Comparison of ENCODE assay signal across 8 mouse cellular contexts in genomic region chr2:52590340-52590969, GRCm38 (mm10).
DNase-seq lines count a peak whose midpoint lies in the region; ATAC-seq lines count a peak whose summit lies in the region.

No protein-coding gene starts in this region.

- H3K9ac ChIP-seq in hindbrain, embryonic 16.5 days (ENCODE audit: low read depth, low read length): 0 out of 2 replicates have a peak overlapping the region, but pooled peaks have one; percentile 11
- no peak overlapping the region; the same call in 1 of the 2 replicates for H3K9ac ChIP-seq in neural tube, embryonic 15.5 days (replicated peaks)

- peak; percentile 54 for ATAC-seq in hindbrain, embryonic 16.5 days
- ATAC-seq in neural tube, embryonic 15.5 days (ENCODE audit: low FRiP score): peak; percentile 58; the same call in 1 of the 2 replicates

- WGBS in hindbrain, embryonic 16.5 days: 61% methylated on average over 7 of the region's 7 CpGs
- 50% methylated on average over 7 of the region's 7 CpGs for WGBS in neural tube, embryonic 15.5 days

- intact Hi-C loops in left cerebral cortex, postnatal 36 days (cut with DNase I): loop anchor here (2.0 to 5.0 kb wide), 2 partner anchors 166 to 328 kb away; partner anchors contain the start of gene Arl5a
- intact Hi-C loops in left cerebral cortex, postnatal 4 days (cut with DNase I): loop anchor here (5.0 kb wide), 2 partner anchors 168 to 328 kb away; partner anchors contain the start of gene Arl5a

- no peaks in the 10 kb centered on the region for H3K36me3 ChIP-seq in hindbrain, embryonic 16.5 days (ENCODE audit: control insufficient read depth, insufficient read depth, low read length)
- no peaks in the 10 kb centered on the region for H3K36me3 ChIP-seq in neural tube, embryonic 15.5 days

- H3K27ac ChIP-seq in hindbrain, embryonic 16.5 days (ENCODE audit: low read depth, low read length): peak overlapping the region; percentile 3
- H3K27ac ChIP-seq in neural tube, embryonic 15.5 days (replicated peaks): peak overlapping the region; percentile 67

- H3K27me3 ChIP-seq in hindbrain, embryonic 16.5 days (replicated peaks; ENCODE audit: control insufficient read depth, insufficient read depth, low read length): no peaks in the 10 kb centered on the region
- H3K27me3 ChIP-seq in neural tube, embryonic 15.5 days (replicated peaks): no peaks in the 10 kb centered on the region

- no peak overlapping the region for H3K4me3 ChIP-seq in hindbrain, embryonic 16.5 days (ENCODE audit: low read length)
- no peak overlapping the region for H3K4me3 ChIP-seq in neural tube, embryonic 15.5 days (replicated peaks)

- no peaks in the 10 kb centered on the region for H3K9me3 ChIP-seq in hindbrain, embryonic 16.5 days (ENCODE audit: control insufficient read depth, low read length)
- H3K9me3 ChIP-seq in neural tube, embryonic 15.5 days (replicated peaks): no peaks in the 10 kb centered on the region

- H3K4me1 ChIP-seq in hindbrain, embryonic 16.5 days (ENCODE audit: control insufficient read depth, insufficient read depth, low read depth, low read length): peaks cover 7% of the 10 kb centered on the region
- peaks cover 17% of the 10 kb centered on the region for H3K4me1 ChIP-seq in neural tube, embryonic 15.5 days

- peak overlapping the region; percentile 25 for H3K4me2 ChIP-seq in hindbrain, embryonic 16.5 days (ENCODE audit: low read length)
- H3K4me2 ChIP-seq in neural tube, embryonic 15.5 days: peak overlapping the region; percentile 30

- peak; percentile 39 for DNase-seq in cerebellum, adult 9-11 months
- DNase-seq in cerebellum, adult 9-10 months: no peak
- peak; percentile 37 to 45 for DNase-seq in left cerebral cortex, postnatal 36 days (ENCODE audit: low spot score in 2 of 2)
- DNase-seq in left cerebral cortex, postnatal 4 days: no peak
- no peak for DNase-seq in adrenal gland, adult (ENCODE audit: inconsistent age in 2 of 2, low spot score in 1 of 2)
- no peak for DNase-seq in yolk sac, embryonic 10.5 days (ENCODE audit: low spot score)

Comparison
In these comparisons a context has a peak if more than half of its experiments do, and no peak if none do; other contexts are left out.
1. DNase-seq: peak in cerebellum, adult 9-11 months (single experiment) and left cerebral cortex, postnatal 36 days (2 of 2); none in cerebellum, adult 9-10 months (single experiment), left cerebral cortex, postnatal 4 days (single experiment), adrenal gland, adult (0 of 2) and yolk sac, embryonic 10.5 days (single experiment).